Mouse (Mus musculus) erythroblast, embryonic 14.5 days (primary cell): Measurements from ENCODE around the gene Pnmal1. TPM values are rescaled to one million over a fixed set of nuclear protein-coding genes. Genes with fewer than 3 reads are reported as not detected.

ENCODE experiments used
- H3K27me3 ChIP-seq: 2 replicates; pipeline ENCODE4 v1.6.1; 2012; ENCODE audit warnings: inconsistent platforms; ENCODE audit not compliant: control insufficient read depth
- H3K36me3 ChIP-seq: 2 replicates; pipeline ENCODE4 v1.6.1; 2012; ENCODE audit warnings: mild to moderate bottlenecking, inconsistent platforms; ENCODE audit not compliant: control insufficient read depth
- H3K4me1 ChIP-seq: 2 replicates; pipeline ENCODE4 v1.6.1; 2012; ENCODE audit warnings: inconsistent platforms; ENCODE audit not compliant: control insufficient read depth
- H3K4me3 ChIP-seq: replicated peaks from 2 replicates; pipeline ENCODE3; 2012; ENCODE audit warnings: moderate library complexity, mild to moderate bottlenecking, inconsistent platforms
- H3K9me3 ChIP-seq: 2 replicates; pipeline ENCODE4 v1.6.1; 2012; ENCODE audit warnings: low read length, inconsistent platforms, mixed read lengths; ENCODE audit not compliant: control insufficient read depth
- GATA1 ChIP-seq: IDR thresholded peaks from 2 replicates; pipeline ENCODE4 v1.6.1; 2012; ENCODE audit warnings: low read length, inconsistent platforms, mixed read lengths
- TAL1 ChIP-seq: IDR thresholded peaks from 3 replicates; pipeline ENCODE4 v1.6.1; 2012; ENCODE audit warnings: low read length, inconsistent platforms, mixed read lengths
- polyA plus RNA-seq: library from polyadenylated mRNA; stranded (reverse); fragments of >175 nt; gene quantifications from 2 replicates; pipeline ENCODE4 v1.2.3, GENCODE M21; 2012

Gene Pnmal1
- polyA plus RNA-seq, 1 experiment = not detected

- no peaks in the 10 kb centered on the region for H3K27me3 ChIP-seq
- H3K4me3 ChIP-seq = no peak overlapping the region
- no peaks in the 10 kb centered on the region for H3K36me3 ChIP-seq
- TF ChIP-seq GATA1 = no peak
- TF ChIP-seq TAL1 = no peak
- H3K4me1 ChIP-seq = no peaks in the 10 kb centered on the region
- no peaks in the 10 kb centered on the region for H3K9me3 ChIP-seq
These were observed 8.9 kb downstream of the Pnmal1 start for GRCm38 (mm10) chr7:16968414-16968813.

GRCm38 (mm10) chr7:16971160-16971559 is 11.7 kb downstream of the Pnmal1 start:
- no peaks in the 10 kb centered on the region for H3K9me3 ChIP-seq
- no peaks in the 10 kb centered on the region for H3K27me3 ChIP-seq
- H3K4me1 ChIP-seq = peaks cover under 1% of the 10 kb centered on the region; the same call in 1 of the 2 replicates
- H3K4me3 ChIP-seq = no peak overlapping the region
- TF ChIP-seq GATA1 (no peak), TAL1 (no peak)
- H3K36me3 ChIP-seq = no peaks in the 10 kb centered on the region

DNA sequence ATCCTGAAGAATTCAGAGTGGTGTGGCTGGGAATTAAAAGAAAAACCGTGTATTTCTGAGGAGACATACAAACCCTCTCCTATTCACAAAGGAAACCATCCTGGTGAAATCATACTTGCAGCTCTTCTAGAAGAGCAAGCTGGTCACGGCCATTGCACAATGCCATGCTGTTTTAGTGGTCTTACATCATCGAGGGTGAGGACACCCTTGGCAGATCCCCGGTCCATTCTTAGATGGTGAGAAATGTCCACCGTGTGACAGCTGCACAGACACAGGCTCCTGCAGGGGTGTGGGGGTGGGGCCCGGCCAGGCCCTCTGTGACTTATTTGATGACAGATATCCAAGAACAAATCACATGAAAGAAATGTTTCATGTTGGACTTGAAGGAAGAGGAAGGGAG is 14.5 kb downstream of the Pnmal1 start:
- Histone ChIP-seq H3K4me3 (no peak overlapping the region), H3K27me3 (no peaks in the 10 kb centered on the region), H3K4me1 (peaks cover 15% of the 10 kb centered on the region; the same call in 1 of the 2 replicates), H3K36me3 (no peaks in the 10 kb centered on the region), H3K9me3 (no peaks in the 10 kb centered on the region)
- TF ChIP-seq TAL1 (no peak), GATA1 (no peak)

- H3K36me3 ChIP-seq = no peaks in the 10 kb centered on the region
- no peak overlapping the region for H3K4me3 ChIP-seq
- peaks cover 21% of the 10 kb centered on the region for H3K4me1 ChIP-seq
- H3K27me3 ChIP-seq = no peaks in the 10 kb centered on the region
- no peaks in the 10 kb centered on the region for H3K9me3 ChIP-seq
- TF ChIP-seq TAL1 (no peak), GATA1 (no peak)
These were observed 16.8 kb downstream of the Pnmal1 start for GRCm38 (mm10) chr7:16976298-16976697.

- no peaks in the 10 kb centered on the region for H3K9me3 ChIP-seq
- H3K4me1 ChIP-seq = peaks cover 23% of the 10 kb centered on the region
- no peaks in the 10 kb centered on the region for H3K36me3 ChIP-seq
- no peaks in the 10 kb centered on the region for H3K27me3 ChIP-seq
- no peak overlapping the region for H3K4me3 ChIP-seq
- no peak for TF ChIP-seq GATA1
- TF ChIP-seq TAL1 = no peak
These were observed 18.7 kb downstream of the Pnmal1 start for GRCm38 (mm10) chr7:16978173-16978572.

DNA sequence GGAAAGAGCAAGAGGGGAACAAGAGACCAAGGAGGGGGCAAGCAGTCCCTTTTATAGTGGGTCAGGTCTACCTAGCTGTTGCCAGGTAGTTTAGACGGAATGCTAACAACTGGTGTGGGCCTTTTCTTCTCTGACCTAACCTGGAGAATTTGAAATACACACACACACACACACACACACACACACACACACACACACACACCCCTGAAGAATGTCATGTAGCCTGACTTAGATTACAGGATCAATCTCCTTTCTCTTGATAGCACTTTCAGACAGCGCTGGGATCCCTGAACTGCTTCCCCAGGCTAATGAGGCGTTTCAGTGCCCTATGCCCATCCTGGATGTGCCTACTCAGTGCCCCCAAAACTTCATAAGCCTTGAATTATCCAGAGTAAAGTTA is 19.1 kb downstream of the Pnmal1 start:
- Histone ChIP-seq H3K9me3 (no peaks in the 10 kb centered on the region), H3K4me3 (no peak overlapping the region), H3K36me3 (no peaks in the 10 kb centered on the region), H3K4me1 (peaks cover 23% of the 10 kb centered on the region), H3K27me3 (no peaks in the 10 kb centered on the region)
- TF ChIP-seq GATA1 = no peak
- no peak for TF ChIP-seq TAL1

DNA sequence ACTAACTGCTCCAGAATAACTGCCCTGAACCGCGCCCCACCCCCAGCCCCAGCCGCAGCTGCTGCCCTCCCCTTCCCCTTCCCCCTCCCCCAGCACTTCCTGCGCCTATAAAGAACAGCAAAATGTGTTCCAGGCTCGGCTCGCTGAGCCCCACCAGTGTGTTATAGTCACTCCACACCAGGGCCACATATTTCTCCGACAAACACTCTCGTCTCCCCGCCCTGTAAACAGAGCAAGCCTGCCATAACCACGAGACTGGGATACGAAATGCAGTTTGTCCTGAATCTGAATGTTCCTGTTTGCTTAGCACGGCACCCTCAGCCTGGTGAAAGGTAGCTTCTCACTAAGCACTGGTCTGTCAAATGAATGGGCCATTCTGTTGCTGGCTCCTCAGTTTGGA is 20.9 kb downstream of the Pnmal1 start:
- Histone ChIP-seq H3K9me3 (no peaks in the 10 kb centered on the region), H3K27me3 (no peaks in the 10 kb centered on the region), H3K4me1 (peaks cover 23% of the 10 kb centered on the region), H3K36me3 (no peaks in the 10 kb centered on the region), H3K4me3 (peak overlapping the region; percentile 8)
- no peak for TF ChIP-seq TAL1
- TF ChIP-seq GATA1 = no peak

GRCm38 (mm10) chr7:16982859-16983568 is 23.5 kb downstream of the Pnmal1 start, which contains the start of gene Gm42372:
Gene Gm42372, plus strand, starts transcription at chr7:16983086.
- H3K36me3 ChIP-seq = no peaks in the 10 kb centered on the region
- H3K9me3 ChIP-seq = no peaks in the 10 kb centered on the region
- no peaks in the 10 kb centered on the region for H3K27me3 ChIP-seq
- H3K4me1 ChIP-seq = peaks cover 17% of the 10 kb centered on the region
- TF ChIP-seq GATA1 = no peak
- no peak within 1 kb of the TSS for H3K4me3 ChIP-seq

- no peaks in the 10 kb centered on the region for H3K9me3 ChIP-seq
- H3K4me1 ChIP-seq = peaks cover 9% of the 10 kb centered on the region
- no peak for TF ChIP-seq GATA1
- TF ChIP-seq TAL1 = no peak
- no peak overlapping the region for H3K4me3 ChIP-seq
- H3K36me3 ChIP-seq = no peaks in the 10 kb centered on the region
- H3K27me3 ChIP-seq = no peaks in the 10 kb centered on the region
These were observed 28.2 kb downstream of the Pnmal1 start for GRCm38 (mm10) chr7:16987541-16988149.
